Mouse (Mus musculus) CH12.LX (cell line): Measurements from ENCODE around the gene Mxd1. TPM values are rescaled to one million over a fixed set of nuclear protein-coding genes. Genes with fewer than 3 reads are reported as not detected.

Experiments used
- DNase-seq: peaks from one replicate; pipeline ENCODE4 v3.0.0-alpha.2; 2013; ENCODE audit errors: extremely low read depth
- H3K27ac ChIP-seq: 2 replicates; pipeline ENCODE4 v1.5.1; 2012; ENCODE audit warnings: low read depth, mild to moderate bottlenecking, control low read depth, moderate library complexity; ENCODE audit not compliant: insufficient read depth
- H3K27me3 ChIP-seq: replicated peaks from 2 replicates; pipeline ENCODE3; 2012; ENCODE audit warnings: inconsistent platforms
- H3K36me3 ChIP-seq, 2 experiments: replicated peaks in 1 of 2; 2 replicates each; pipeline versions ENCODE3 to v1.6.1; 2012; ENCODE audit warnings: inconsistent platforms in 1 of 2, low read length in 1 of 2, mild to moderate bottlenecking in 1 of 2, mixed read lengths in 1 of 2, moderate library complexity in 1 of 2; ENCODE audit not compliant: control insufficient read depth in 1 of 2, insufficient read depth in 1 of 2
- H3K4me1 ChIP-seq, 2 experiments: 2 replicates each; pipeline ENCODE4 v1.6.1; 2012; ENCODE audit warnings: inconsistent platforms in 1 of 2, moderate library complexity in 1 of 2; ENCODE audit not compliant: insufficient read depth in 2 of 2, control insufficient read depth in 1 of 2
- H3K4me2 ChIP-seq: 2 replicates; pipeline ENCODE4 v1.6.1; 2012; ENCODE audit warnings: low read depth, mild to moderate bottlenecking, control low read depth; ENCODE audit not compliant: poor library complexity, insufficient read depth, severe bottlenecking
- H3K4me3 ChIP-seq, 3 experiments: fragments of 150-350 bp in 1 of 3; sonication (generic) in 1 of 3; replicated peaks in 1 of 3; 2 replicates each; pipeline versions ENCODE3 to v1.5.1; 2011 to 2012; ENCODE audit warnings: low read depth in 2 of 3, low read length in 2 of 3, mild to moderate bottlenecking in 2 of 3, moderate library complexity in 2 of 3, control low read depth in 1 of 3, improper control_type of control experiment in 1 of 3, inconsistent platforms in 1 of 3, mixed read lengths in 1 of 3; ENCODE audit not compliant: poor library complexity in 1 of 3
- H3K79me2 ChIP-seq: replicated peaks from 2 replicates; pipeline ENCODE4 v1.6.1; 2012; ENCODE audit warnings: mild to moderate bottlenecking, moderate library complexity; ENCODE audit not compliant: control insufficient read depth, poor library complexity, insufficient read depth, severe bottlenecking; ENCODE audit errors: extremely low read depth
- H3K9ac ChIP-seq: 2 replicates; pipeline ENCODE4 v1.6.1; 2012; ENCODE audit warnings: low read depth, mild to moderate bottlenecking, control low read depth, moderate library complexity; ENCODE audit not compliant: insufficient read depth
- H3K9me3 ChIP-seq: replicated peaks from 2 replicates; pipeline ENCODE3; 2012; ENCODE audit warnings: low read length, inconsistent platforms, mixed read lengths
- BHLHE40 ChIP-seq: IDR thresholded peaks from 2 replicates; pipeline ENCODE4 v1.6.1; 2011; ENCODE audit warnings: mild to moderate bottlenecking, low read depth, low read length, improper control_type of control experiment
- CHD2 ChIP-seq: IDR thresholded peaks from 2 replicates; pipeline ENCODE4 v1.6.1; 2011; ENCODE audit warnings: low read length, improper control_type of control experiment
- CTCF ChIP-seq, 2 experiments: IDR thresholded peaks in 1 of 2; conservative IDR thresholded peaks in 1 of 2; 2 replicates each; pipeline ENCODE4 v1.5.1; 2011 to 2012; ENCODE audit warnings: low read depth in 2 of 2, low read length in 2 of 2, improper control_type of control experiment in 1 of 2, inconsistent platforms in 1 of 2, mild to moderate bottlenecking in 1 of 2, moderate library complexity in 1 of 2
- EP300 ChIP-seq: IDR thresholded peaks from 2 replicates; pipeline ENCODE4 v1.6.1; 2011; ENCODE audit warnings: low read length, improper control_type of control experiment
- GABPA ChIP-seq: IDR thresholded peaks from 2 replicates; pipeline ENCODE4 v1.6.1; 2012; ENCODE audit warnings: low read depth, low read length, improper control_type of control experiment, inconsistent platforms; ENCODE audit not compliant: insufficient replicate concordance
- HCFC1 ChIP-seq: IDR thresholded peaks from 2 replicates; pipeline ENCODE4 v1.6.1; 2012; ENCODE audit warnings: low read depth, mild to moderate bottlenecking, inconsistent platforms, low read length, improper control_type of control experiment
- IRF4 ChIP-seq: IDR thresholded peaks from 2 replicates; pipeline ENCODE4 v1.6.1; 2014; ENCODE audit warnings: low read depth, mild to moderate bottlenecking, inconsistent platforms, low read length, improper control_type of control experiment
- JUN ChIP-seq: IDR thresholded peaks from 2 replicates; pipeline ENCODE4 v1.6.1; 2011; ENCODE audit warnings: low read depth, mild to moderate bottlenecking, low read length, improper control_type of control experiment, moderate library complexity; ENCODE audit not compliant: insufficient read depth
- JUND ChIP-seq: conservative IDR thresholded peaks from 2 replicates; pipeline ENCODE4 v1.6.1; 2011; ENCODE audit warnings: low read depth, low read length, improper control_type of control experiment
- KAT2A ChIP-seq: IDR thresholded peaks from 2 replicates; pipeline ENCODE4 v1.6.1; 2012; ENCODE audit warnings: low read length, improper control_type of control experiment, inconsistent platforms; ENCODE audit not compliant: insufficient replicate concordance
- MAX ChIP-seq: IDR thresholded peaks from 2 replicates; pipeline ENCODE4 v1.6.1; 2011; ENCODE audit warnings: low read length, improper control_type of control experiment
- MAZ ChIP-seq: IDR thresholded peaks from 2 replicates; pipeline ENCODE4 v1.6.1; 2012; ENCODE audit warnings: low read depth, mild to moderate bottlenecking, inconsistent platforms, low read length, improper control_type of control experiment, moderate library complexity
- MEF2A ChIP-seq: IDR thresholded peaks from 2 replicates; pipeline ENCODE4 v1.6.1; 2014; ENCODE audit warnings: low read depth, mild to moderate bottlenecking, inconsistent platforms, low read length, improper control_type of control experiment, borderline replicate concordance
- MYC ChIP-seq: IDR thresholded peaks from 2 replicates; pipeline ENCODE4 v1.6.1; 2011; ENCODE audit warnings: low read depth, mild to moderate bottlenecking, improper control_type of control experiment, low read length
- NELFE ChIP-seq: IDR thresholded peaks from 2 replicates; pipeline ENCODE4 v1.6.1; 2011; ENCODE audit warnings: low read depth, low read length, improper control_type of control experiment
- RAD21 ChIP-seq: IDR thresholded peaks from 2 replicates; pipeline ENCODE4 v1.6.1; 2011; ENCODE audit warnings: low read depth, mild to moderate bottlenecking, low read length, improper control_type of control experiment, moderate library complexity
- SIN3A ChIP-seq: IDR thresholded peaks from 2 replicates; pipeline ENCODE4 v1.6.1; 2012; ENCODE audit warnings: low read length, improper control_type of control experiment, inconsistent platforms
- UBTF ChIP-seq: IDR thresholded peaks from 2 replicates; pipeline ENCODE4 v1.6.1; 2012; ENCODE audit warnings: low read depth, mild to moderate bottlenecking, inconsistent platforms, low read length, improper control_type of control experiment, moderate library complexity
- dilution Hi-C: fragments of 300-500 bp; cut with MboI; formaldehyde crosslinking; loops from 2 replicates; pipeline ENCODE4 v1.14.3; 2020; ENCODE audit warnings: low sequenced_read_pairs; ENCODE audit not compliant: extremely low pct_unique_long_range_greater_than_20kb, extremely low pct_ligation_motif_present
- in situ Hi-C: fragments of 300-500 bp; cut with MboI; formaldehyde crosslinking; loops from 3 replicates; pipeline ENCODE4 v1.14.3; 2019; ENCODE audit warnings: low sequenced_read_pairs, low pct_ligation_motif_present, low pct_unique_long_range_greater_than_20kb, mixed read lengths
- polyA plus RNA-seq: library from polyadenylated mRNA; unstranded; fragments of >175 nt; gene quantifications from 2 replicates; pipeline ENCODE4 v1.2.1, GENCODE M21; 2012; ENCODE audit warnings: low read depth; ENCODE audit not compliant: insufficient read length
- total RNA-seq, 2 experiments: library from RNA; depleted of rRNA; stranded (reverse); fragments of 300-350 nt in 1 of 2; fragments of >200 nt in 1 of 2; gene quantifications; 2 replicates each; pipeline ENCODE4 v1.2.3; 2012 to 2014

Gene Mxd1
- total and polyA plus RNA-seq, 3 experiments, result 0.50 to 1.6 (median 0.97) TPM

GRCm38 (mm10) chr6:86658501-86658900 lies 10.5 kb downstream of the Mxd1 start:
- H3K9ac ChIP-seq, result no peak overlapping the region
- no peak for DNase-seq
- H3K9me3 ChIP-seq, result no peaks in the 10 kb centered on the region
- no peak overlapping the region for H3K4me2 ChIP-seq
- H3K4me1 ChIP-seq, result peaks cover 8 to 30% of the 10 kb centered on the region in 2 experiments
- no peak overlapping the region for H3K4me3 ChIP-seq
- in situ Hi-C loops (no loop called here), dilution Hi-C loops (no loop called here)
- TF ChIP-seq IRF4, result no peak
- no peak for TF ChIP-seq CTCF (conservative IDR thresholded peaks at IDR 0.05 in 1 of 2, IDR thresholded peaks at IDR 0.05 in 1 of 2; ENCODE audit: low read depth in 2 of 2, low read length in 2 of 2)
- no peak for TF ChIP-seq MAX
- TF ChIP-seq BHLHE40, result no peak
- TF ChIP-seq KAT2A, result no peak
- no peak for TF ChIP-seq JUN
- H3K27me3 ChIP-seq, result no peaks in the 10 kb centered on the region
- H3K27ac ChIP-seq, result no peak overlapping the region
- peaks cover 7 to 21% of the 10 kb centered on the region in 2 experiments for H3K36me3 ChIP-seq
- no peaks in the 10 kb centered on the region for H3K79me2 ChIP-seq

GRCm38 (mm10) chr6:86654270-86654916 lies 14.6 kb downstream of the Mxd1 start:
- Histone ChIP-seq H3K36me3 (peaks cover 23 to 43% of the 10 kb centered on the region in 2 experiments), H3K9me3 (no peaks in the 10 kb centered on the region), H3K4me3 (no peak overlapping the region), H3K4me1 (peaks cover 8 to 18% of the 10 kb centered on the region in 2 experiments), H3K79me2 (no peaks in the 10 kb centered on the region), H3K27me3 (no peaks in the 10 kb centered on the region), H3K9ac (no peak overlapping the region), H3K4me2 (no peak overlapping the region), H3K27ac (no peak overlapping the region)
- dilution Hi-C loops (no loop called here), in situ Hi-C loops (no loop called here)
- TF ChIP-seq EP300 (0 out of 2 replicates have a peak, but pooled peaks have one; percentile 10), MYC (peak; percentile 58; the same call in 1 of the 2 replicates), IRF4 (peak; percentile 40; the same call in 1 of the 2 replicates), GABPA (no peak), CTCF (conservative IDR thresholded peaks at IDR 0.05 in 1 of 2, IDR thresholded peaks at IDR 0.05 in 1 of 2; ENCODE audit: low read depth in 2 of 2, low read length in 2 of 2) (peak in 1 of 2 experiments; percentile 30; a peak in 2 of 4 replicates), BHLHE40 (peak; percentile 21; the same call in 1 of the 2 replicates)
- DNase-seq, result peak; percentile 49

- DNase-seq, result no peak
- H3K27me3 ChIP-seq, result no peaks in the 10 kb centered on the region
- H3K79me2 ChIP-seq, result no peaks in the 10 kb centered on the region
- H3K27ac ChIP-seq, result no peak overlapping the region
- H3K9me3 ChIP-seq, result no peaks in the 10 kb centered on the region
- H3K36me3 ChIP-seq, result peaks cover 23 to 46% of the 10 kb centered on the region in 2 experiments
- no peak overlapping the region for H3K4me3 ChIP-seq
- in situ Hi-C loops (no loop called here), dilution Hi-C loops (no loop called here)
- H3K9ac ChIP-seq, result no peak overlapping the region
- H3K4me2 ChIP-seq, result no peak overlapping the region
- H3K4me1 ChIP-seq, result peaks cover 8 to 18% of the 10 kb centered on the region in 2 experiments
- no peak for TF ChIP-seq CTCF (conservative IDR thresholded peaks at IDR 0.05 in 1 of 2, IDR thresholded peaks at IDR 0.05 in 1 of 2; ENCODE audit: low read depth in 2 of 2, low read length in 2 of 2)
- no peak for TF ChIP-seq HCFC1
- TF ChIP-seq MEF2A, result no peak
- no peak for TF ChIP-seq NELFE
- no peak for TF ChIP-seq SIN3A
- TF ChIP-seq CHD2, result no peak
- no peak for TF ChIP-seq JUND
- no peak for TF ChIP-seq RAD21
- TF ChIP-seq MAZ, result no peak
- no peak for TF ChIP-seq UBTF
Observed at GRCm38 (mm10) chr6:86653026-86653425, 15.9 kb downstream of the Mxd1 start.
